Mouse (Mus musculus): Measurements from ENCODE around the gene Olfr429.

DNA sequence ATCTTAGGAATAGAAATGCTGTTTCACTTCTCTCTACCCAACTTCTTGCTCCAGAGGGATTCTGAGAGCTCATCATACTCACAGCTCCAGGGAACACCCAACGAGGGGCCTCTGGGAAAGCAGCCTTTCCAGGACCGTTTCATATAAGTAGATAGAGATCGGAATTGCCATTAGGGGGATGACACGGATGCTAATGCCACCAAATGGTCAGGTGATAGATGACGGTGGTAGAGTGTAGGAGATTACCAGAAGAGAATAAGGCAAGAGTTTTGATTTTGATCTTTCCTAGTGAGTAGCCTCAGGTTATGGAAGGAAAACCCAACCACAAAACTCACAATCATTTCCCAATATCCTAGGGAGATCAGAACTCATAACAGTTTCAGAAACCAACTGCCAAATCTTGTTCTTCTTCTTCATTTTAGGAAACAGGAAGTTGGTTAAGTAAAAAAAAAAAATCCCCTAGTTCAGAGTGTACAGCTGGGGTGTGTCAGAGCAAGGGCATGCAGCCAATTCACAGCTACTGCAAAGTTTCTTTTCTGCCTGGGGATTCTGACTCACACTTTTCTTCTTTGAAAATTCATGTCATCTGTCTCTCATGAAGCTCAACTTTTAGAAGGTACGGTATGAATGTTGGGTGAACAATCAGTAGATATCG lies 43.5 kb upstream of the Olfr429 start, which contains the start of gene Olfr433:
- TF ChIP-seq POLR2A (IDR thresholded peaks at IDR 0.05; ENCODE audit: control insufficient read depth, low read depth, low read length) = no peak
- TF ChIP-seq CTCF (IDR thresholded peaks at IDR 0.05; ENCODE audit: control insufficient read depth, insufficient read depth, insufficient replicate concordance, low read depth, low read length) = no peak

All from testis, adult 2 months (tissue).